Comparison of ENCODE assay signal across 8 mouse cellular contexts in genomic region chr1:82839614-82840421, GRCm38 (mm10). TPM values are rescaled to one million over a fixed set of nuclear protein-coding genes. Genes with fewer than 3 reads are reported as not detected.
A peak's percentile ranks its signal among the peaks of the same experiment; 100 is the strongest.
DNase-seq lines count a peak whose midpoint lies in the region; ATAC-seq lines count a peak whose summit lies in the region.

No protein-coding gene starts in this region.

- H3K27me3 ChIP-seq in limb, embryonic 15.5 days: no peaks in the 10 kb centered on the region
- no peaks in the 10 kb centered on the region for H3K27me3 ChIP-seq in midbrain, embryonic 16.5 days (ENCODE audit: control insufficient read depth, insufficient read depth, low read depth, low read length)

- peak; percentile 62 for ATAC-seq in limb, embryonic 15.5 days (ENCODE audit: insufficient number of reproducible peaks, low FRiP score, low TSS enrichment, low read depth)
- ATAC-seq in midbrain, embryonic 16.5 days: peak; percentile 82

- WGBS in limb, embryonic 15.5 days: under 1% methylated on average over 84 of the region's 86 CpGs
- WGBS in midbrain, embryonic 16.5 days: under 1% methylated on average over 72 of the region's 86 CpGs

- H3K4me3 ChIP-seq in limb, embryonic 15.5 days: peak overlapping the region; percentile 98
- peak overlapping the region; percentile 99 for H3K4me3 ChIP-seq in midbrain, embryonic 16.5 days (ENCODE audit: low read depth, low read length)

- peaks cover 12% of the 10 kb centered on the region for H3K4me1 ChIP-seq in limb, embryonic 15.5 days
- H3K4me1 ChIP-seq in midbrain, embryonic 16.5 days (ENCODE audit: control insufficient read depth, insufficient read depth, low read length): peaks cover 18% of the 10 kb centered on the region

- no peaks in the 10 kb centered on the region for H3K36me3 ChIP-seq in limb, embryonic 15.5 days
- no peaks in the 10 kb centered on the region for H3K36me3 ChIP-seq in midbrain, embryonic 16.5 days (ENCODE audit: control insufficient read depth, insufficient read depth, low read length)

- H3K9me3 ChIP-seq in limb, embryonic 15.5 days: no peaks in the 10 kb centered on the region
- H3K9me3 ChIP-seq in midbrain, embryonic 16.5 days (replicated peaks; ENCODE audit: control insufficient read depth, low read length, poor library complexity, severe bottlenecking): no peaks in the 10 kb centered on the region

- peak overlapping the region; percentile 90 for H3K9ac ChIP-seq in limb, embryonic 15.5 days
- peak overlapping the region; percentile 97 for H3K9ac ChIP-seq in midbrain, embryonic 16.5 days (ENCODE audit: low read depth, low read length)

- peak; percentile 11 to 24 for DNase-seq in frontal cortex, postnatal 25 days (ENCODE audit: low spot score in 2 of 2)
- DNase-seq in frontal cortex, postnatal 14 days (ENCODE audit: low spot score in 2 of 2): no peak
- peak; percentile 26 for DNase-seq in urinary bladder, postnatal 25 days (ENCODE audit: low spot score)
- no peak for DNase-seq in urinary bladder, adult 18-20 months (ENCODE audit: low spot score in 2 of 2)
- peak; percentile 30 for DNase-seq in gastrocnemius, postnatal 25 days
- DNase-seq in natural killer cell, adult 2 months (ENCODE audit: low spot score in 2 of 2): no peak

- peak overlapping the region; percentile 87 for H3K4me2 ChIP-seq in limb, embryonic 15.5 days
- H3K4me2 ChIP-seq in midbrain, embryonic 16.5 days (ENCODE audit: low read length): peak overlapping the region; percentile 82

- H3K27ac ChIP-seq in limb, embryonic 15.5 days: peak overlapping the region; percentile 84
- H3K27ac ChIP-seq in midbrain, embryonic 16.5 days (ENCODE audit: low read length): peak overlapping the region; percentile 93

RNA-seq across cellular contexts. Expression of gene Agfg1, which starts 0.5 kb away (rescaled TPM):
- 10 to 100 TPM; 23.3 to 24.9 TPM for total RNA-seq in gastrocnemius, postnatal 25 days (2021)
- 19.3 and 25.7 TPM in 2 replicates for polyA plus RNA-seq in limb, embryonic 15.5 days (2015; fragmentation: Nextera tagmentation; extraction: Ambion mirVana)
- 25.7 and 27.9 TPM in 2 replicates for polyA plus RNA-seq in midbrain, embryonic 16.5 days (2015; fragmentation: Nextera tagmentation; extraction: Ambion mirVana)

Comparison
In these comparisons a context has a peak if more than half of its experiments do, and no peak if none do; other contexts are left out.
1. DNase-seq: peak in frontal cortex, postnatal 25 days (2 of 2), urinary bladder, postnatal 25 days (single experiment) and gastrocnemius, postnatal 25 days (single experiment); none in frontal cortex, postnatal 14 days (0 of 2), urinary bladder, adult 18-20 months (0 of 2) and natural killer cell, adult 2 months (0 of 2).